ENCODE assay signal across 20 mouse cellular contexts in genomic region chr12:77092143-77092542, GRCm38 (mm10).
A peak's percentile ranks its signal among the peaks of the same experiment; 100 is the strongest.
DNase-seq lines count a peak whose midpoint lies in the region; ATAC-seq and TF ChIP-seq lines count a peak whose summit lies in the region.
"Had no signal": no experiment of that assay in that cellular context is flagged by ENCODE, and none has a peak within 500 bp of the region (broad histone marks: within the 10 kb centered on the region; RNA-seq: fewer than 3 reads in every experiment).

No protein-coding gene starts in this region.

- no peak overlapping the region for H3K4me2 ChIP-seq in kidney, embryonic 16.5 days (replicated peaks; ENCODE audit: low read depth, low read length)
- H3K4me2 ChIP-seq: embryonic facial prominence, embryonic 13.5 days; embryonic facial prominence, embryonic 15.5 days; forebrain, embryonic 12.5 days had no signal

- TF ChIP-seq RAD21 in MEL (IDR thresholded peaks at IDR 0.05; ENCODE audit: low read depth, low read length): no peak

- 67% methylated on average over 2 of the region's 2 CpGs for WGBS in kidney, embryonic 16.5 days

- no peak for TF ChIP-seq POLR2A in MEL (IDR thresholded peaks at IDR 0.05; ENCODE audit: control insufficient read depth in 1 of 2, insufficient read depth in 1 of 2, low read depth in 1 of 2, low read length in 2 of 2, poor library complexity in 1 of 2)

- H3K9ac ChIP-seq in MEL (ENCODE audit: control insufficient read depth, low read depth, low read length, poor library complexity, severe bottlenecking): peak overlapping the region; percentile 55
- H3K9ac ChIP-seq in kidney, embryonic 16.5 days (replicated peaks; ENCODE audit: low read length): no peak overlapping the region
- H3K9ac ChIP-seq: embryonic facial prominence, embryonic 13.5 days; embryonic facial prominence, embryonic 15.5 days; forebrain, embryonic 12.5 days had no signal

- H3K9me3 ChIP-seq in MEL (replicated peaks; ENCODE audit: insufficient read depth, low read length): no peaks in the 10 kb centered on the region
- no peaks in the 10 kb centered on the region for H3K9me3 ChIP-seq in kidney, embryonic 16.5 days (ENCODE audit: low read length)
- H3K9me3 ChIP-seq: embryonic facial prominence, embryonic 13.5 days; embryonic facial prominence, embryonic 15.5 days; forebrain, embryonic 10.5 days; forebrain, embryonic 12.5 days had no signal

- TF ChIP-seq CTCF in MEL (IDR thresholded peaks at IDR 0.05 in 2 of 3, conservative IDR thresholded peaks at IDR 0.05 in 1 of 3; ENCODE audit: control insufficient read depth in 1 of 3, insufficient read depth in 1 of 3, low read depth in 2 of 3, low read length in 3 of 3, poor library complexity in 1 of 3, severe bottlenecking in 1 of 3): no peak

- no peaks in the 10 kb centered on the region for H3K79me2 ChIP-seq in MEL (ENCODE audit: control insufficient read depth, insufficient read depth, low read length, poor library complexity)

- no peak for TF ChIP-seq EP300 in MEL (IDR thresholded peaks at IDR 0.05; ENCODE audit: low read depth in 1 of 2, low read length in 2 of 2)

- peaks cover 0 to 96% of the 10 kb centered on the region in 2 experiments; a peak in 2 of 4 replicates for H3K36me3 ChIP-seq in MEL (ENCODE audit: control insufficient read depth in 1 of 2, insufficient read depth in 2 of 2, low read length in 2 of 2)
- H3K36me3 ChIP-seq in kidney, embryonic 16.5 days (ENCODE audit: insufficient read depth, low read length): no peaks in the 10 kb centered on the region
- H3K36me3 ChIP-seq: embryonic facial prominence, embryonic 13.5 days; embryonic facial prominence, embryonic 15.5 days; forebrain, embryonic 10.5 days; forebrain, embryonic 12.5 days had no signal

- H3K27ac ChIP-seq in MEL (ENCODE audit: control insufficient read depth, low read depth, low read length): peak overlapping the region; percentile 91
- no peak overlapping the region for H3K27ac ChIP-seq in kidney, embryonic 16.5 days (ENCODE audit: low read length)
- H3K27ac ChIP-seq: embryonic facial prominence, embryonic 13.5 days; embryonic facial prominence, embryonic 15.5 days; forebrain, embryonic 10.5 days; forebrain, embryonic 12.5 days had no signal

- 0 out of 2 replicates have a peak, but pooled peaks have one; percentile 6 for ATAC-seq in common myeloid progenitor, adult 5-6 weeks (replicated peaks; ENCODE audit: low read depth, poor library complexity, severe bottlenecking)
- no peak for ATAC-seq in kidney, embryonic 16.5 days (ENCODE audit: low FRiP score, low TSS enrichment)
- ATAC-seq: activated CD4-positive, CD25-positive, alpha-beta regulatory T cell, adult 4 months; forebrain, embryonic 16.5 days; Patski had no signal

- H3K4me3 ChIP-seq in MEL (ENCODE audit: control insufficient read depth in 1 of 2, insufficient read depth in 1 of 2, low read depth in 2 of 2, low read length in 2 of 2): no peak overlapping the region; a peak in 1 of 4 replicates
- no peak overlapping the region for H3K4me3 ChIP-seq in kidney, embryonic 16.5 days (ENCODE audit: low read length)
- H3K4me3 ChIP-seq: embryonic facial prominence, embryonic 13.5 days; embryonic facial prominence, embryonic 15.5 days; erythroblast, embryonic 14.5 days; forebrain, embryonic 10.5 days; forebrain, embryonic 12.5 days had no signal

- peak; percentile 88 for DNase-seq in 416B (ENCODE audit: low read depth)
- peak; percentile 41 for DNase-seq in CD4-positive helper T cell, adult 2 months (ENCODE audit: low read depth, low spot score)
- peak; percentile 77 for DNase-seq in MEL (ENCODE audit: low read depth, low spot score)
- no peak for DNase-seq in right cerebral cortex, postnatal 25 days
- DNase-seq in thymus, postnatal 14 days: no peak
- no peak for DNase-seq in gastrocnemius, postnatal 25 days
- DNase-seq: adrenal gland, adult 8-10 months; adrenal gland, postnatal 36 days; B cell, adult 2 months; embryo, embryonic 11 days had no signal

- peaks cover 56 to 79% of the 10 kb centered on the region in 2 experiments for H3K4me1 ChIP-seq in MEL (ENCODE audit: control insufficient read depth in 1 of 2, insufficient read depth in 2 of 2, low read length in 2 of 2)
- H3K4me1 ChIP-seq in kidney, embryonic 16.5 days (ENCODE audit: insufficient read depth, low read length): peaks cover 9% of the 10 kb centered on the region; the same call in 1 of the 2 replicates
- H3K4me1 ChIP-seq: embryonic facial prominence, embryonic 13.5 days; forebrain, embryonic 10.5 days; forebrain, embryonic 12.5 days had no signal

- H3K27me3 ChIP-seq in MEL (ENCODE audit: control insufficient read depth in 1 of 2, insufficient read depth in 2 of 2, low read length in 2 of 2): no peaks in the 10 kb centered on the region
- H3K27me3 ChIP-seq in kidney, embryonic 16.5 days (ENCODE audit: insufficient read depth, low read length): no peaks in the 10 kb centered on the region
- H3K27me3 ChIP-seq: embryonic facial prominence, embryonic 13.5 days; embryonic facial prominence, embryonic 15.5 days; forebrain, embryonic 12.5 days; Patski had no signal

TF ChIP-seq in MEL, 35 proteins besides CTCF, POLR2A, EP300 and RAD21:
- TF ChIP-seq TAL1 (IDR thresholded peaks at IDR 0.05; ENCODE audit: low read length) (peak; percentile 83), GATA1 (IDR thresholded peaks at IDR 0.05; ENCODE audit: low read depth, low read length) (peak; percentile 99), USF1 (IDR thresholded peaks at IDR 0.05; ENCODE audit: low read depth, low read length) (no peak)

Comparison
In these comparisons a context has a peak if more than half of its experiments do, and no peak if none do; other contexts are left out.
1. DNase-seq: peak in 416B (single experiment), CD4-positive helper T cell, adult 2 months (single experiment) and MEL (single experiment); none in right cerebral cortex, postnatal 25 days (single experiment), thymus, postnatal 14 days (single experiment) and gastrocnemius, postnatal 25 days (single experiment).